Mouse (Mus musculus) liver, adult 2 months (tissue): ENCODE measurements around the gene Vps18.

Source experiments
- CTCF ChIP-seq: fragments of 200-500 bp; IDR thresholded peaks from 2 replicates; pipeline ENCODE4 v1.5.1; 2011; ENCODE audit warnings: low read depth, low read length, control low read depth
- POLR2A ChIP-seq: fragments of 200-500 bp; IDR thresholded peaks from 2 replicates; pipeline ENCODE4 v1.6.1; 2011; ENCODE audit warnings: low read length, control low read depth; ENCODE audit not compliant: insufficient read depth; ENCODE audit errors: extremely low read depth

- no peak for TF ChIP-seq CTCF
- no peak for TF ChIP-seq POLR2A
Measured at GRCm38 (mm10) chr2:119311544-119311943, 23.0 kb downstream of the Vps18 start.
